Mouse (Mus musculus) adrenal gland, adult 18-20 months (tissue): Measurements from ENCODE around the gene Ltf. TPM values are rescaled to one million over a fixed set of nuclear protein-coding genes. Genes with fewer than 3 reads are reported as not detected.
A peak's percentile ranks its signal among the peaks of the same experiment; 100 is the strongest.

Source experiments
- DNase-seq, 2 experiments: peaks; one replicate each; pipeline ENCODE4 v3.0.0; 2021 to 2022; ENCODE audit warnings: low spot score in 2 of 2
- long read RNA-seq, 2 experiments: library from polyadenylated mRNA; stranded (forward); transcript quantifications; one replicate each; pipeline ENCODE4 v2.0.0; 2021
- total RNA-seq, 2 experiments: library from RNA; stranded (reverse); gene quantifications; 1 replicate in 1 of 2; 2 replicates in 1 of 2; pipeline ENCODE4 v1.2.3; 2021

The Ltf gene
- total RNA-seq: 1 to 10 TPM; 1.2 to 1.7 TPM
- long read RNA-seq, experiment 1, partial matches to known transcripts: 0 of 1 reads
- long read RNA-seq, experiment 1, other reads (novel, unspliced or antisense): 0 of 1 reads
- long read RNA-seq, experiment 2: 0 reads

GRCm38 (mm10) chr9:111019022-111019421 is at the start of gene Ltf:
Gene Ltf, plus strand, starts transcription at chr9:111019271.
- no peak for DNase-seq

GRCm38 (mm10) chr9:110979411-110979810 is 39.7 kb upstream of the Ltf start:
- DNase-seq: no peak

- no peak for DNase-seq
These were observed 36.7 kb upstream of the Ltf start for GRCm38 (mm10) chr9:110982351-110982750.

- no peak for DNase-seq
These were observed 35.0 kb upstream of the Ltf start for GRCm38 (mm10) chr9:110984096-110984495.

DNA sequence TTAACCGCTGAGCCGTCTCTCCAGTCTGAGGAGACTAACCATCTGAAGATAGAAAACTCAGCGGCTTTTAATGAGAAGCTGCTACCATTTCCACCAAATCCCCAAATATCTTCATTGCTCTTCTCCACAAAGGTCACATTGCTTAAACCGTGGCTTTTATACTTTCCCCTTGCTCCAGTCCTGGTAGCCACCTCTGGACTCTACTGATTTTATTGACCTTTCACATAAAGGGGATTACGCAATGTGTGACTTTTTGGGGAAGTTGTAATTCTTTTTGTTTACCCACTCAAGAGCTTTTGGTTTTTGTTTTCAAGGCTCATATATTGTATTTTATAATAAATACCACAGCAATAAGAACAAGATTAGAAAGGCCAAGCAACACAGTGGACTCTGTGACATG is 33.5 kb upstream of the Ltf start:
- DNase-seq: no peak

DNA sequence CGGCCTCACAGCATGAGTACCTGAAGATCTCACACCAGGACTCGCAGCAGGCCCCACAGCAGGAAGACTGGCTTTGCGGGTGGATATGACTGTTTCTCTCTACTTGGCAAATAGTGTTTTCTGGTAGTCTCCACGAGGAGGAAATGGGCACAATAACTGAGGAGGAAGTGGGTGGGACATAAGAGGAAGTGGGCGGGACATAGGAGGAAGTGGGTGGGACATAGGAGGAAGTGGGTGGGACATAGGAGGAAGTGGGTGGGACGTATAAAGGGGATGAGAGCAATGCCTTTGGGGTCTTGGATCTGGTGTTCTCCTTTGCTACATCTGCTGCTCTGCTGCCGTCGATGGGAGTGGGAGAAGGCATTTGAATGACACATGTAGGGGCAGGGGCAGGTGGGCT is 33.1 kb upstream of the Ltf start:
- DNase-seq: no peak

DNA sequence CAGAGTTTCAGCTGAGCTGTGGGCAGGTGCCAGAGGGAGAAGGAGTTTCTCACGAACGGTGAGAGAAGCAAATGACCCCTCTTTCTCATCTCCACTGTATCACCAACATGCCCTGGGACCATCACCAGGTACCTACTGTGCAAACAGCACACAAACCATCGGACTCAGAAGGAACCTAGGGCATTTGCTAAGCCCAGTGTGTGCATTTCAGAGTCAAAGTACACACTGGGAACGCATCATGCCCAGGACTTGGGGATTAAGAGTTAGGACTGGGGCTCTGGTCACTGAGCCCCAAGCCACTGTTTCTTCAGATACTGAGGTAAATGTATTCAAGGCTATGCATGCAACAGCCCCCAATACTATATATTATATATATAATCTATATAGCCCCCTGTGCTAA is 31.7 kb upstream of the Ltf start:
- no peak for DNase-seq

DNA sequence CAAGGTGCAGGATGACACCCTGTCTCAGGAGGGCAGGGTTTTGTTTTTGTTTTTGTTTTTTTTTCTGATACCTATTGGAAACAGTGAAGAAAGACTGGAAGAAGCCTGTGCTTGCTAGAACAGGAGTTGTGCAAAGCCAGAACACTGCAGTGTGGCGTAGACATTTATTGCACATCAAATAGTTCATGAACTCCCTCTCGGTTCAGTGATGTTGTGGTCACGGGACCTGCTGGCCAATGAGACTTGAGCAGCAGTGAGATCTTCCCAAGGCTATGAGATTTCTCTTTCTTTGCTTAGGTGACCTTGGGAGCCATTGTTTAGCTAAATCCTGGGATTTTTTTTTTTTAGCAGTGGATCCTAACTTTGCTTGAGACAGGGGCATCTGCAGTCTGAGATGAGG is 31.0 kb upstream of the Ltf start:
- no peak for DNase-seq

DNA sequence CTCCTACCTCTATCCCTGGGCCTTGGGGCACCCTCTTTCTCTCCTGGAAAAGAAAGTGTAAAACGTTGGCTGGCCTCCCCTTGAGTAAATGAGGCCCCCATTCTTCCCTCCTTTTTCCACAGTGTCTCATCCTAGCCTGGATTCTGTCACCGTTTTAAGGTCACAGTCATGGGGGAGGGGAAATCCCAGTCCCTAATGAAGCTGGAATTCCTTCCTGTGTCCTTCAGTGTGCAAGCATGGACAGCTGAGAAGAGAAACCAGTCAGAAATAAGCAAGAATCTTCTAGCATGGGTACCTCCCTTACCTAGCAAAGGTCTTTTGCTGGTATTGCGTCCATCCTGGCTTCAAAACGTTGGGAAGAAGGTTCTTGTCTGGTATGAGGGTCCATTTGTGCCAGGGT is 29.9 kb upstream of the Ltf start:
- DNase-seq: no peak

DNA sequence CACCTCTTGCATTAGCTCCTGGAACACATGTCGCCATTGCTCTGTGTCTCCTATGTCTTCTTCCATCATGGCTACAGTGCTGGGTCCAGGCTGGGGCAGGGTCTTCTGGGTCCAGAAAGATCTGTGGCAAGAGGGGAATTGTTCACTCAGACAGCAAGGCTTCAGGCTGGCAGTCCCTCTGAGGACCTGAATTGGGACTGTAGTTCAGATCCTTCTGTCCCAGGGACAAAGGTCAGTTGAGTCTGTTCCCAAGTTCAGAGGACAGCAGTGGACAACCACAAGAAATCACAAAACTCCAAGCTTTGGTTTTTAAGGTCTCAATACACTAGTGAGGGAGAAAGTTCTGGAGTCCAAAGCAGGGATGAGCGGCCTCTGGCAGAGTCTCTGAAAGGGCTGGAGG is 29.5 kb upstream of the Ltf start:
- DNase-seq: no peak

DNA sequence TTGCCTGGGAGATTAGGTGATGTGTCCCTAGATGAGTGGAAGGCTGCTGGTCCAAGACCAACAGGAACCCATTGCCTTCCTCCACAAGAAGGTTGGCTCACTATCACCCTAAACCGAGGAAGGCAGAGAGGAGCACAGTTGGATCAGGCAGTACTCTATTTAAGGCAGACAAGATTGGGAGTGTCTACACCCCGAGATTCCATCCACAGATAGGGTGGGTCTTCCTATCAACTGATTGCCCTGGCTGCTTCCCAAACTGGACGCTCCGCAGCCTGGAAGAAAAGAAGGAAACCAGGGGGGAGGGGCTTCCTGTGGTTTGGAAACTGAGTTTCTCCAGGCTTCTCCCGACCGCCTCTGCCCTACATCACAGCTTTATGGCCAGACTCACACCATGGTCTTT is 28.9 kb upstream of the Ltf start, which contains the start of gene Rtp3:
Rtp3 (minus strand) TSS at position 380 of the 400 bp plus-strand sequence.
- DNase-seq: peak in 1 of 2 experiments; percentile 25

- DNase-seq: no peak
These were observed 25.8 kb upstream of the Ltf start for GRCm38 (mm10) chr9:110993281-110993709.

DNA sequence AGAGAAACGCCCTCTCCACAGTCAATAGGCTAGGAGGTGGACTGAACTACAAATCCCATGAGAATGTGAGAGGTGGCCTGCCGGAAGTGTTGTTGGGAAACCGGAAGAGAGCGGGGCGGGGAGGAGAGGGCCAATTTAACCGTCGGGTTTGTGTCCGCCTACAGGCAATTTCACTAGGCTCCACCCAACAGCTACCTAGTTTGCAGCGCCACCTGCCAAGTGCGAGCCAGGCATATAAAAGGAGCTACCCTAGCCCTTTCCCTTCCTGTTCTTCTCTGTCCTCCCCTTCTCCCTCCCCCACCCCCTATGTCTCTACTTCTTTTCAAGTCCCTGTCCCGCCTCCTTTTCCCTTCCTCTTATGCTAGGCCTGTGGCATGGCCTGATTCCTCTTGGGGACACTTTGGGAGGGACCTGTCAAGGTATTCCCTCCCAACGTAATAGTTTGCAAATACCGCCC is 24.3 kb upstream of the Ltf start:
- DNase-seq: peak; percentile 59 to 64

GRCm38 (mm10) chr9:110997245-110997644 is 21.8 kb upstream of the Ltf start:
- DNase-seq: peak; percentile 62 to 69

GRCm38 (mm10) chr9:110999056-110999455 is 20.0 kb upstream of the Ltf start:
- no peak for DNase-seq

- no peak for DNase-seq
These were observed 19.2 kb upstream of the Ltf start for GRCm38 (mm10) chr9:110999856-111000255.

- no peak for DNase-seq
These were observed 17.4 kb upstream of the Ltf start for GRCm38 (mm10) chr9:111001621-111002020.

DNA sequence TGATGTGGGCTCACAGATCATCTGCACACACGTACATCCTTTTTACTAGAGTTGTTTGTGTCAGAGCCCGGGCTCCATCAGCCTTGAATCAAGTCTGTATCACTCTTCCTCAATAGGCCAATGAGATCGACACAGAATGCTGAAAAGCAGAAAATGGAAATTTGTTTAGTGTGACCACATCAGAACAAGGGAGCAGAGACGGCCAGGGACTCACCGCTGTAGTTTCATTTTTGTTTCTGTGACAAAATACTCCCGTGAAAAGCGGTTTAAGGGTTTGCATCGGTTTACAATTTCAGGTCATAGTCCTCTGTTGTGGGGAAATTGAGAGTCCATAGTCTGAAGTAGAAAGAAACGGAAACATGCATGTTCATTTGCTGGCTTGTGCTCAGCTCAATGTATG is 15.8 kb upstream of the Ltf start:
- DNase-seq: no peak

- DNase-seq: no peak
These were observed 12.5 kb upstream of the Ltf start for GRCm38 (mm10) chr9:111006544-111006943.

- no peak for DNase-seq
These were observed 9.3 kb upstream of the Ltf start for GRCm38 (mm10) chr9:111009763-111010162.

- no peak for DNase-seq
These were observed 7.5 kb upstream of the Ltf start for GRCm38 (mm10) chr9:111011550-111011949.

GRCm38 (mm10) chr9:111012041-111012440 is 7.0 kb upstream of the Ltf start:
- DNase-seq: no peak

- no peak for DNase-seq
These were observed 3.4 kb upstream of the Ltf start for GRCm38 (mm10) chr9:111015658-111016057.

- DNase-seq: no peak
These were observed 7.7 kb downstream of the Ltf start for GRCm38 (mm10) chr9:111026791-111027190.
